Mouse (Mus musculus) monocyte, adult 5-6 weeks (primary cell): ENCODE data around the gene Smpdl3b. TPM values are rescaled to one million over a fixed set of nuclear protein-coding genes. Genes with fewer than 3 reads are reported as not detected.
"Not testable (repeated sequence)": the region's sequence is repeated elsewhere in the genome, so short reads cannot be mapped to it uniquely, and the experiment has no call there.

Experiments used
- ATAC-seq: fragments of 153-309, 156-312 bp; replicated peaks from 2 replicates; pipeline ENCODE4 v1.8.0; 2017; ENCODE audit warnings: mild to moderate bottlenecking; ENCODE audit not compliant: low TSS enrichment, insufficient number of reproducible peaks, severe bottlenecking, poor library complexity, low FRiP score
- total RNA-seq: library from RNA; stranded (forward); fragments of 200-1000, 200-491, 200-594 nt; gene quantifications from 3 replicates; pipeline ENCODE4 v1.2.3, GENCODE M21; 2017

Gene Smpdl3b
- total RNA-seq, 1 experiment from 2014 or later, result 160 TPM

DNA sequence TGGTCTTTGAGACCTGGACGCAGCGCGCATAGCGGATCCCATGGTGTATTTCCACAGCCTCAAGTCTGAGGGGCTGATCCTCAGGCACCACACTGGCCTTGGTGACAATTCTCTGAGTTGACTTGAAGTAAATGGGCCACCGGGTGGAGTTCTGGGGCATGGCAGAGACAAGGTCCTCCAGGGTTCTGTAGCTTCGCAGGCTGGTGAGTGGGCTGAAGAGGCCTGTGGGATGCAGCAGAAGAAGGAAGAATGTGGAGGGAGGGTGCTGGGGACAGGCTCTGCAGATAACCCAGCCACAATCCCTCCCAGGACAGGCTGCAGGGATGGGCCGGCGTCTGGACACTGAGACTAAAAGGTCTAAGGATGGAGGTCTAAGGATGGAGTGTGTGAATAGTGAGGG is 32.7 kb upstream of the Smpdl3b start:
- ATAC-seq, result no peak

- ATAC-seq, result no peak
These were observed 28.2 kb upstream of the Smpdl3b start for GRCm38 (mm10) chr4:132785228-132785627.

GRCm38 (mm10) chr4:132783732-132784131 is 26.7 kb upstream of the Smpdl3b start:
- ATAC-seq, result peak; percentile 21; the same call in 1 of the 2 replicates

GRCm38 (mm10) chr4:132780288-132780687 is 23.2 kb upstream of the Smpdl3b start:
- ATAC-seq, result peak; percentile 78

DNA sequence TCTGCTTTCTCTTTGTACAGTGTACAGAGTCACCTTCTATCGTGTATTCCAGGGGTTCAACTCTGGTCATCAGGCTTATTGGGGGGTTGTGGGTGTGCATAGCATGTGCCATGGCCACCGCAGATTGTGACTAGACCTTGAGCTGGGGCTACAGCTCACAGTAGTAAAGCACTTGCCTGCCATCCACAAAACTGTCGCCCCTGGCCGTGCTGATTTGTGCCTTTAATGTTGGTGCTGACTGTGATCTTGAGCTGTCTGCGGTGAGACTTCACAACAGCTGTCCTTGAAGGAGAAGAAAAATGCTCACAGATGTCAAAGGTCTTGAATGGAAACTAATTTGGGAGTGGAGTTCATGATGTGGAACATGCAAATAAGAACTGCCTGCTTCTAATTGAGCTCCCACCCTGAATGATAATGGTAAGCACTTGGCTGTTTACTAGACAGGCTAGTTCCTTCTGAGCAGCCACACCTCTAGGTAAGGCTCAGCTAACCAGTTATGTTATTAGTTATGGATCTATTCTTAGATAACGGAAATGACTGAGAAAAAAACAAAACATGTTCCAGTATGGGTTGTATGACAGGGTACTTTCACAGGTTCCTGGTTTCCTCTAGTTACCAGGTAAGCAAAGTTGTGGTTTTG is 21.6 kb upstream of the Smpdl3b start:
- no peak for ATAC-seq

- ATAC-seq, result peak; percentile 49
These were observed 19.7 kb upstream of the Smpdl3b start for GRCm38 (mm10) chr4:132776764-132777163.

- ATAC-seq, result no peak
These were observed 17.9 kb upstream of the Smpdl3b start for GRCm38 (mm10) chr4:132774905-132775304.

GRCm38 (mm10) chr4:132771776-132772175 is 14.7 kb upstream of the Smpdl3b start:
- ATAC-seq, result no peak

DNA sequence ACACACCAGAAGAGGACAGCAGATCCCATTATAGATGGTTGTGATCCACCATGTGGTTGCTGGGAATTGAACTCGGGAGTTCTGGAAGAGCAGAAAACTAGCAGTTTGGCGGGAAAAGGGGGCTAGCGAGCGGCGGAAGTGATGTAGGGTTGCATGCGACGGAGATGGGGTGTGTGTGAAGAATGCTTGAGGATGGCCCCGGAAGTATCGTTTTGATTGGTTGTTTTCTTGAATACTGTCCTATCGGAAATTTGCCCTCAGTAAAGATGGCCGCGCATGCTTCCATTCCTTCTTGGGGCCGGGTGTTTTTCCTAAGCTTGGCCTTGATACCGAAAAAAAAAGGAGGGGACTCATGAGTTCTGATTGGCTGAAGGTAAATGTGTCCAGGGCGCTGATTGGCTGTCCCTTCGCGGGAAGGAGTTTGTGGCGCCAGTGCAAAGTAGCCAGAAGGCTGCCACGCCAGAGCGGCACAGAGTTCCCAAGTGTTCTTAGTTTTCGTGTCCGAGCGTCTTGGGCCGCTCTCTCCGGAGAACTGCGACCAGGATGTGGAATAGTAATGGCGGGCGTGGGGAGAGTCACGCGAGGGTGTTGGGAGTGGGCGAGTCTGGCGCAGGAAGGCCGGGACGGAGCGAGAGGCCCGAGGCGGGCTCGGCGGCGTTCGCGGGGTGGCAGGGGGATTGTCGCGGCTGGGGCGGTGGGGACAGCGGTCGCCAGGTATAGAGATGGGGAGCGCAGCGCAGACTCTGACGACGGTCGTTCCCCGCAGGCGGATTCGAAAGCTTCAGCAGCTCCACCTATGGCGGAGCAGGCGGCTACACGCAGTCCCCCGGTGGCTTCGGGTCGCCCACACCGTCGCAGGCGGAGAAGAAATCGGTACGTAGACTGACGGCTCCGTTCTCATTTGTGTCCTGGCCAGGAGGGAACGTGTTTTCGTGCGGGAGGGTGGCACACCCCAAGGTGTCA is 11.1 kb upstream of the Smpdl3b start, which contains the start of gene Rpa2:
TSS of gene Rpa2 (plus strand) at position 419 of the 963 bp plus-strand sequence.
- peak; percentile 97 for ATAC-seq

DNA sequence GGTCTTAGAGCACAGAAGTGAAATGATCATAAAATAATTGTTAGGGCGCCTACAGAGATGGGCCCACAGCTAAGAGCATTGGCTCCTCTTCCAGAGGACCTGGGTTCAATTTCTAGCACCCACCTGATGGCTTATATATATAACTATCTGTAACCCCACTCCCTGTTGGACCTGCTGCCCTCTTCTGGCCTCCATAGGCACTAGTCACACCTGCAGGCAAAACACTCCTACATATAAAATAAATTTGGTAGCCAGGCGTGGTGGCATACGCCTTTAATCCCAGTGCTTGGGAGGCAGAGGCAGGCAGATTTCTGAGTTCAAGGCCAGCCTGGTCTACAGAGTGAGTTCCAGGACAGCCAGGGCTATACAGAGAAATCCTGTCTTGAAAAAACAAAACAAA is 6.1 kb upstream of the Smpdl3b start:
- ATAC-seq, result not testable (repeated sequence)

- ATAC-seq, result no peak
These were observed 5.5 kb upstream of the Smpdl3b start for GRCm38 (mm10) chr4:132762602-132763001.

DNA sequence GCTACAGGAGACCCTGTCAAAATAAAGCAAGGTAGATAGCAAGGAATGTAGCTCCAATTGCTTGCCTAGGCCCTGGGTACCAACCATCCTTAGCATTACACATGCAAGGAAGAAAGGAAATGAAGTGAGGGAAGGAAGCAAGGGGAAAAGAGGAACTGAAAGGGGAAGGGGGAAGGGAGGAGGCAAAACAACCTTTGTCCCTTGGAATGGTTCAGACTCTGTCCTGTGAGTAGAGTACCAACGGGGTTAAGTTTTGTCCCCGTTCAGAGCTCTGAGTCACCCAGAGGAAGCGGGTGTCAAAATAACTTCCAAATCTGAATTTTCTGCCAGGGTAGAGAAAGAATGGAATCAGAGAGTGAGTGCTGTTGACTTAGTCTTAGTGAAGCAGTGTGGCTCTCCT is 3.2 kb upstream of the Smpdl3b start:
- peak; percentile 80 for ATAC-seq

GRCm38 (mm10) chr4:132757633-132758351 is 740 bp upstream of the Smpdl3b start:
- ATAC-seq, result no peak

DNA sequence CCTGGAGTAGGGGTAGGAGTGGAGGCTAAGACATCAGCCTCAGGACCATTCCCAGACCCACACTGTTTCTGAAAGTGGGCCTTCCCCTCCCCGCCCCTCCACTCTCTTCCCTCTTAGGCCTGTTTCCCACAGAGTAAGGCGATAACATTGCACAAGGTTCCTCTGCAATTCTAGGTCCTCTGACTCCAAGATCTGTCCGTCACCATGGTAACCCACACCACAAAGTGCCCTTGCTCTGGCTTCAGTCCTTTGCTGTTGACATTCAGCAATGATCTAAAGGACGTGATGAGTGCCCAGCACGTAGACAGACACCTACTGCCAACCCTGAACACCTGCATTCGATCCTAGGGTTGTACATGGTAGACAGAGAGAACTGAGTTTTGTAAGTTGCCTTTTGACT is 4.1 kb downstream of the Smpdl3b start:
- peak; percentile 66 for ATAC-seq

- ATAC-seq, result no peak
These were observed 7.6 kb downstream of the Smpdl3b start for GRCm38 (mm10) chr4:132749258-132749982.

GRCm38 (mm10) chr4:132748778-132749177 is 8.3 kb downstream of the Smpdl3b start:
- ATAC-seq, result peak; percentile 77

DNA sequence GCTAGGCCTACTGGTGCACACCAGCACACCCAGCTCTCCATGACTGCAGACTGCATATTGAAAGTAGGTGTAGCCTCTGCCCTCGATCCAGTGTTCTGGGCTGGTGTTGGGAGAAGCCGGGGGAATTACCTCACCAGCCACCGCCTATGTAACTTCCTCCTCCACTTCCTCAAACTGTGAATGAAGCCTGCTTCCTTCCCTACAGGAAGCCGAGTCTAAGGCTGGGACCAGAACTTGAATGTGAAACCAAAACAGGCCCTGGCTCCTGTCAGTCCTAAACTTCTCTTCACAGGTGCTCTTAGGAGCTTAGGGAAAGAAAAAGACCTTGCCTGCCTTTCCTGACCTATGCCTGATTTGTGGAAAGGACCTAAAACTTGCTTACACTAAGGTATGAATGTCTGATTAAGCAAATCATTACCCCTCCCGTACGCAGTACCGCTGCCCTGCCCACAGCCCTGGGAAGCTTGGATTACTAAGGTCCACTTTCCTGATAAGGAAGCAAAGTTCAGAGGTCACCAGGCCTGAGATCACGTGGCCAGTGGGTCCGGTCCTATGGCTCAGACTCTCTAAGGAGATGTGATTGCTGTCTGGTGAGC is 9.3 kb downstream of the Smpdl3b start:
- ATAC-seq, result peak; percentile 81

DNA sequence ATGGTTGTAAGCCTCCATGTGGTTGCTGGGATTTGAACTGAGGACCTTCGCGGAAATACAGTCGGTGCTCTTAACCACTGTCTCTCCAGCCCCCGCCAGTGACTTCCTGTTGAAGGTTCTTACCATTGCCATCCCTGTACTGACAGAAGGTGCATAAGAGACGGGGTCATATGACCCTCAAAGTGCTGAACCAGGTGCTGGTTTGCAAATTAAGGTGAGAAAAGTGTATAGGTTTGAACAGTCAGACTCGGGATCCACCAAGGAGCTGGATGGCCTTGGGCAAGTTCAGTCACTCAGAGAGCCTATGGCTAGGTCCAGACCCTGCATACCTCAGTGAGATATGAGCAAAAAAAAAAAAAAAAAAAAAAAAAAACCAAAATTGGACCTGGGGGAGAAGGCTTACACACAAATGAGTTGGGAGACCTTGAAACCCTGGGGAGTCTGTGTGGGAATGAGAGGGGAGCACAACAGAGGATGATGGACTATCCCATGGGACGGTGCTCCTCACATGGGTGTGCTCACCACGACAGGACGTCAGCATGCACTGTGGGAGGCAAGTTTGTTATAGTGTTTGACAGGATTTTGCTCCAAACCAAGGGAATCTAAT is 10.0 kb downstream of the Smpdl3b start:
- no peak for ATAC-seq
